Mouse (Mus musculus): Measurements from ENCODE around the gene Pdap1.
"Not testable (repeated sequence)": the region's sequence is repeated elsewhere in the genome, so short reads cannot be mapped to it uniquely, and the experiment has no call there.

Pdap1 gene

DNA sequence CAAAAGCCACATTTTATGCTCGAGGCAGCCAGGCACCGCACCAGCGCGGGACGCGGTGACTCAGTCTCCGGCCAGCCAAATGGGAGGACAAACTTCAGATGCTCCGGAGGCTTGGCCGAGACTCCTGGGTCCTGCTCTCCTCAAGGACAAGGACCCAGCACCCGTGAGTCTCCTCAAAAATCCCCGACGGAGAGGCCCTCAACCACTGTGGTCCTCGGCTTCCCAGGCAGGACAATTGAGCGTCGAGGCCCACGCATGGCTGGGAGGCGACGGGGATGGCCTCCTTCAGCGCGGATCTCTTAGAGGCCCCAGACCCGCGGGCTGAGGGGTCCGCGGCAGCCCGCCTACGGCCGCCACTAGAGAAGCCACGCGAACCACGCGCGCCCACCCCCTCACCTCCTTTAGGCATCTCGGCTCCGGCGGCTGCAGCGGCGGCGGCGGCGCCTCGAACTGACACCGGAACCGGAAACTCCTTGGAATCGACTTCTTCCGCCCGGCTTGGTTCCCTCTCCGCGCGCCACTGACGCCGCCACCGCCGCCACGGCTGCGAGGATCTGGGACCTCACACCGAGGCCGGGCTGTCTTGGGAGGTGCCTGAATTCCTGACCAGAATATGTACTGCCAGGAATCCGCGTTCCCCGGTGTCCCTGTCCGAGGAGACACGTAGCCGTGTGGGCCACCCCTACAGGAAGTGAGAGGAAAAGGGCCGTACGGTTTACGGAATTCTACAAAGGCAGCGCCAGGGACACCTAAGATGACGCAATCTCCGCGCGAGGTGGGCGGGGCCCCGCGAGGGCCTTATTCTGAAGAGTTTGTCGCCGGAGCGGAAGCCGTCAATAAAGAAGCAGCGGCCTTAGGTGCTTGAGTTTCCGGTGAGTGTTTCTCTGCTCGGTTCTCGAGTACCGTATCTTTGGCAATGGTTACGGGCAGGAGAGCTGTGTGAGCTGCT lies at the start of gene Pdap1, which contains the start of gene Bud31:
Gene Pdap1 (minus strand): TSS at position 668 of the 949 bp plus-strand sequence.
Gene Bud31 (plus strand): TSS at position 792 of the 949 bp plus-strand sequence.
- DNase-seq (ENCODE audit: low read depth, low spot score): peak; percentile 93

DNA sequence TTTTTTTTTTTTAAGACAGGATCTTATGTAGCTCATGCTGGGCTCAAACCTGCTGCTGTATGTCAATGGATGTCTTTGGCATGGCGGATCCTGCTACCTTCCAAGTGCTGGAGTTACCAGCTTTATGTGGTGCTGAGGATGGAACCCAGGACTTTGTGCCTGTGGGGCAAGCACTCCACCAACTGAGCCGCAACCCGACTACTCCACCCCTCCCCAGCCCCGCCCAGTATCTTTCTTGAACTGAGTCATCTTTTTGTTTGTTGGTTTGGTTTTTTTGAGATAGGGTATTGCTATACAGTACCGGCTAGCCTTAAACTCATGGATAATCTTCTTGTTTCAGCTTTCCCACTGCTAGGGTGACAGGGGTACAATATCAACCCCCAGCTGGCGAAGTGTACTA lies 49.4 kb upstream of the Pdap1 start:
- DNase-seq (ENCODE audit: low read depth, low spot score): no peak

DNA sequence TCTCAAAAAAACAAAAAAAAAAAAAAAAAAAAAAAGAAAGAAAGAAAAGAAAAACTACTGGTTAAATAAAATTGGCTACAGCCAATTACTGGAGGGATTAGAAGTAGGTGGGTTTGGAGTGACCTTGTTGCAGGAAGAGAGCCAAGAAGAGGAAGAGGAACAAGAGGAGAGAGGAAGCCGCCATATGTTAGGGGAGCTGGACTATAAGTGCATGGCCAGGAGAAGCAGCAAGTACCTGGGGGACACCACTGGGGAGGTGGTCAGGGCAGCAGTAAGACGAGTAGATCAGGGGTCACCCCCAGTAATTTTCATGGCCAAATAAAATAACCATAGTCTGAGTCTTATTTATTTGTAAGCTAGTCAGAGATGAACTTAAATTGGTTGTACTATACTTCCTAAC lies 45.2 kb upstream of the Pdap1 start:
- DNase-seq (ENCODE audit: low read depth, low spot score): no peak

DNA sequence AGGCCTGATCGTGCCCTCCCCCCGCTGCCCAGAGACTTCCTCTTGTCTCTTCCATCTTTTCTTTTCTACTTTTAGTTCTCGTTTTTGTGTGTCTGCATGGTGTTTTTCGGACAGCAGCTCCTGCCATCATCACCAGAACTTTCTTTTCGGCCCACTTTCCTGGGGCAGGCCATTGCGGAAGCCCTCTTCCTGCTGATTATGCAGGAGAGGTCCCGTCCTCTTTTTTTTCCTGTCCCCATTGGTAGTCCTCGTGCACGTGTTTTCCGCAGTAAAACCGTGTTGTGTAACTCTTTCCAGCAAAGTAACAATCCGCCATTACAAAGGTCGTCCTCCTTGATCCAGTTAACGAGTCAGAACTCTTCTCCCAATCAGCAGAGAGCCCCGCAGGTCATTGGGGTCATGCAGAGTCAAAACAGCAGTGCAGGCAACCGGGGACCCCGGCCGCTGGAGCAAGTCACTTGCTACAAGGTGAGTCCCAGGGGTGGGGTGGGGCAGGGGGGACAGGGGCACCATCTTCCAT lies 38.5 kb upstream of the Pdap1 start:
- no peak for DNase-seq (ENCODE audit: low read depth, low spot score)

DNA sequence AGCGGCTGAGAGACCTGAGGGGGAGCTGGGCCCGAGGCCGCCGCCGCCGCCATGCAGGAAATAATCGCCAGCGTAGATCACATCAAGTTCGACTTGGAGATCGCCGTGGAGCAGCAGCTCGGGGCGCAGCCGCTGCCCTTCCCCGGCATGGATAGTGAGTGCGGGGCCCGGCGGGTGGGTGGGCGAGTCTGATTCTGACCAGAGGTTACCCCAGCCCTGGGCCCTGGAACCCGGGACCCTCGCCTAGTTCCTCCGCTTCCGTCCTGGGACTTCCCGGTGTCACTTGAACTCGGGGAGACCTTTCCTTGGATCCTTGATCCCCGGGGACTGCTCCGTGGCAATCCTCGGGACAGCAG lies 27.2 kb upstream of the Pdap1 start:
- DNase-seq (ENCODE audit: low read depth, low spot score): no peak

DNA sequence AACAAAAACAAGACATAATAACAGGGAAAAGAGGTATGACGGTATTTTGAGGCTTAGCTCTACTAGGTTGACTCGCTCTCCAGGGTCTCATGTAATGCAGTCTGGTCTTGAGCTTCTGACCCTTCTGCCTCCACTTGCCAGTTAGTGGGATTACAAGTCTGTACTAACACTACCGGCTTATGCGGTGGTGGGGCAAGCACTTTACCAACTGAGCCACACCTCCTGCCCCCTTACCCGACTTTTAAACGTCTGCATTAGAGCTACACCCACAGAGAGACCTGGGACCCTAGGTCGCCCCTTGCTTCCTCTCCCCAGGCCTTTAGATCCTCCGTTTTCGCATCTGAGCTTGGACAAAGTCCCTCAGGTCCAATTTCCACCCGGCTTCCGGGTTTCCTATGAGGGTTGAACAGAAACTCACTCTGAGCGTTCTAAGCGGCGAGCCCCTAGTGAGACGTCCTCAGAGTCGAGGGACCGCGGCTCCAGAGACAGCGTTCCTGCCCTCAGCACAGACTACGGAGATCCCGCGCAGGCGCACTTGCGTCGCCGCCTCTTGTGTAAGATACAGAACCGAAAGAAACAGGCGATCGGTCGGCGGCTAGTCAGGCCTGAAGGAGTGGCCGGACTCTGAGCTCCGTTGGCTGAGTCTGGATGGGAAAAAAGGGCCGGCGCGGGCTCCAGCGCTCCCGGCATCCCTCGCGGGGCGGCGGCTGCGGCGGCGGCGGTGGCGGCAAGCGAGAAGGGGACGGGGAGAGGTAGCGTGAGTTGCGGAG lies 26.7 kb upstream of the Pdap1 start, which contains the start of the genes Ptcd1 and Cpsf4:
Gene Ptcd1 (minus strand): TSS at position 573 of the 770 bp plus-strand sequence.
Gene Cpsf4 (plus strand): TSS at position 678 of the 770 bp plus-strand sequence.
- peak; percentile 99 for DNase-seq (ENCODE audit: low read depth, low spot score)

DNA sequence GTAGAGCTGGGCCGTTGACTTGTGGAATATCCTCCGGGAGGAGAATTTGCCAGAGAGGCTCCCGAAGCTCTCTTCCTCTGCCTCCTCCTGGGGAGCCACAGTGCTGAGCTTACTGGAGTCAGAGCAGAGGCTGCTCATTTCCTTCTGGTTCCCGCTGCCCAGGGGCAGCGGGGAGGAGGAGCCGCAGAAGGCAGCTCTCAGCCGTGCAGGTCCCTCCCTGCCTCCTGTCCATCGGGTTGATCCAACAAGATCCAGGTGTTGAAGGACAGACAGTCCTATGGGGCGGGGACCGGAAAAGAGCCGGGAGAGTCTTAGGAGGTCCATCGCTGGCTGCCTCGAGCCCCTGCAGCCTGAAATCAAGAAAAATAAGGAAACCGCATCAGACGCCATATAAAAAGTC lies 25.1 kb upstream of the Pdap1 start:
- no peak for DNase-seq (ENCODE audit: low read depth, low spot score)

- DNase-seq (ENCODE audit: low read depth, low spot score): peak; percentile 76
Observed at GRCm38 (mm10) chr5:145164710-145165109, 24.7 kb upstream of the Pdap1 start.

DNA sequence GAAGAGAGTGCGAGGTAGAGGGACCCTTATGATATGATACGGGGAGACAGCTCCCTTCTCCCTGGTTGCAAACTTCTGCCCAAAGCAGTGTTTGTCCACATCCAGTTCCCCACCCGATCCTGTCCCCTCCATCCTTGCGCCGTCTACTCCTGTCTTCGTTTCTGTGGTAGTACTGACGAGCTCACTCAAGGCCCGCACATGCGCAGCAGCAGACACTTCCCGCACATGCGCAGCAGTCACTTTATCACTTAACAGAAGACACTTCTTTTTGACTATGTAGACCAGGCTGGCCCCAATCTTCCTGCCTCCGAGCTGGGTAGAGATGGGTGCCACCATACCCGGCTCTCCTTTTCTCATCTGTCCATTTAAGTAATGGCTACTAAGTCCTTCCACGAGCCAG lies 21.3 kb upstream of the Pdap1 start:
- peak; percentile 80 for DNase-seq (ENCODE audit: low read depth, low spot score)

- no peak for DNase-seq (ENCODE audit: low read depth, low spot score)
Observed at GRCm38 (mm10) chr5:145152690-145153089, 12.7 kb upstream of the Pdap1 start.

DNA sequence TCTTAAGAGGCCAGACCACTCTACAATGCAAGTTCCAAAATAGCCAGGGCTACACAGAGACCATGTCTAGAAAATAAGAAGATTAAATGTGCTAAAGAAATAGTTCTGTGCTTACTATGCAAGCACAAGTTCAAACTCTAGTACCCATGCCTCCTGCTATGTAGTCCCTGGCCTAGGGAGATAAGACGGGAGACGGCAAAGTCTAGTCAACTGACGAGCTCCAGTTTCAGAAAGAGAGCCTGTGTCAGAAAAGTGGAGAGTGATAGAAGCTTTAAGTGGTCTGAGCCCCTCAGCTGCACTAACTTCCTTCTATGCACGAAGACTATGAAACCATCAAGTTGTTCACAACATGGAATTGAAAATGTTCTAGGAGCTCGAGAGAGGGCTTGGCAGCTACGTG lies 9.3 kb upstream of the Pdap1 start:
- DNase-seq (ENCODE audit: low read depth, low spot score): no peak

DNA sequence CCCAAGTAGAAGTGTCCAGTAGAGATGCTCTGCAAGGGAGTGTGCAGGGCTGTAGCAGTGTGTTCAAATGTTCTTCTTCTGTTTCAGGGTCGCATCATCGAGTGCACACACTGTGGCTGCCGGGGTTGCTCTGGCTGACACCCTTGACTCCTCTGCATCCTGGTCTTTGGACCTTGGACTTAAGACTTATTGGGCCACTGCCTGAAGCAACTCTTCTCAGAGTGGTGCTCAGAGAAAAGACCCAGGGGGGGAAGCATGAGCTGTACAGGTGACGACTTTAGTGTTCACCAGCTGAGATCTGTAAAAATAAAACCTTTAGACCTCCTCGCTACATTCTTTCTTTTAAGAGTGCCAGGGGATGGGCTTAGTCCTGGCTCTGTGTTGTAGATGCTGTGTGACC lies 7.7 kb upstream of the Pdap1 start:
- no peak for DNase-seq (ENCODE audit: low read depth, low spot score)

- DNase-seq (ENCODE audit: low read depth, low spot score): no peak
Observed at GRCm38 (mm10) chr5:145140611-145141010, 573 bp upstream of the Pdap1 start.

- DNase-seq (ENCODE audit: low read depth, low spot score): no peak
Observed at GRCm38 (mm10) chr5:145138836-145139235, 1.2 kb downstream of the Pdap1 start.

DNA sequence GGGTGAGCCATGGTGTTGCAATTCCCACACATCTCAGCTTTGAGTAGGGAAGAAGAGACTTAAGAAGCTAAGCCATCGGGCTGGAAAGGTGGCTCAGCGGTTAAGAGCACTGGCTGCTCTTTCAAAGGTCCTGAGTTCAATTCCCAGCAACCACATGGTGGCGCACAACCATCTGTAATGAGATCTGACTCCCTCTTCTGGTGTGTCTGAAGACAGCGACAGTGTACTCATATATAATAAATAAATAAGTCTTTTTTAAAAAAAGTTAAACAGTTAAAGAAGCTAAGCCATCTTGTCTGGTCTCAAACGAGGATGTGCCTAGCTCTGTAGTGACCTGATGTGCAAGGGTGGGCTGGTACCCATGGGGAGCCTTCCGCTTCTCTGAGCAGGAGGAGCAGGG lies 6.8 kb downstream of the Pdap1 start:
- DNase-seq (ENCODE audit: low read depth, low spot score): not testable (repeated sequence)

DNA sequence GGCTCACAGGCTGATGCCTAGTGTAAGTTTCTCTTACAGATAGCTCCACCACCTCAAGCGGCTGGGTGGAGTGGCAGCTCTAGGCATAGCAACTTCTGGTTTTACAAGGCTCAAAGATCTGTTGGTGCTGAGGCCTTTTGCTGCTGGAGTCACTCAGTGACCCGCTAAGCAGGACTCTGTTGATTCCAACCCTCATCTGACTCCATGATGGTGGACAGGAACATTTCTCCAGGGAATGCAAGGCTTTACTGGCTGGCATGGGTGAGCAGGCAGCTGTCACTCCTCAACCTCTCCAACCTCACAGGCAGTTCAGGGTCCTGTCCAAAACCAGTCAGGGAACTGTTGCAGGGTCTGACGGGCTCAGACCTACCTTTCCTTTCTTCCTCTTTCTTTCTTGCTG lies 9.0 kb downstream of the Pdap1 start:
- no peak for DNase-seq (ENCODE audit: low read depth, low spot score)

GRCm38 (mm10) chr5:145130191-145130590 lies 9.8 kb downstream of the Pdap1 start:
- DNase-seq (ENCODE audit: low read depth, low spot score): no peak

DNA sequence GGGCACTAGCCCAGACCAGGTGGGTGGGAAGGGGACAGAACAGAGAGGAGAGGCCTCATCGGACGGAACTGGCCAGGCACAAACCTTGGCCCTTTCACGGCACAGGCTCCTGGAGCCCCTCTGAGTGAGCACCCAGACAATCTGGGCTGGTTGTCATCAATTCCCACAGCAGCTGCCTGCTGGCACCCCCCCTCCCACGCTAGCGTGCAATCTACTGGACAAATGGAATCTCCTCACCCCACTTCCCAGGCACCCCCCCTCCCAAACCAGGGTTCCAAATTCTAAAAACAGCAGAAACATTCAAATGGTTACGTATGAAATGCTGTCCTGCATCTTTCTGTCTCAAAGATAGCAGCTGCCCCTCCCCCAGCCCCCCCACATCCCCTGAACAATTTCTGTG lies 10.3 kb downstream of the Pdap1 start:
- not testable (repeated sequence) for DNase-seq (ENCODE audit: low read depth, low spot score)

DNA sequence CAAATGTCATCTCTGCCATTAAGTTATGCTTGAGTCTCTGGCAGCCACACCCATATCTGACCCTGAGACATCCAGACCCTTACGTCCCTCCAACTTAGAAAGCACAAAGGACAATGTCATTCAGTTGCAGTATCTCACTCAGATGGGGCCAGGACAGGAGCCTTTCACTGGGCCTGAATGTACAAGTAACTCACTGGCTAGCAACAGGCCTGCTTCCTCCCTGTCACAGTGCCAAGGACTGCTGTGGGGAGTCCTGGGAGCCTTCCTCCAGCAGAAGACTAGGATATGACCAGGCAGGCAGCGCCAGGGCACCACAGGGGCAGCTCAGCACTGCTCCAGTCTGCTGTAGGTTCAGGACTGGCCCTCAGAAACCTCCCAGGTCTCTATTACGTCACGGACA lies 10.9 kb downstream of the Pdap1 start:
- no peak for DNase-seq (ENCODE audit: low read depth, low spot score)

GRCm38 (mm10) chr5:145126580-145126979 lies 13.5 kb downstream of the Pdap1 start:
- no peak for DNase-seq (ENCODE audit: low read depth, low spot score)

GRCm38 (mm10) chr5:145123396-145123795 lies 16.6 kb downstream of the Pdap1 start:
- DNase-seq (ENCODE audit: low read depth, low spot score): no peak

- DNase-seq (ENCODE audit: low read depth, low spot score): no peak
Observed at GRCm38 (mm10) chr5:145120921-145121320, 19.1 kb downstream of the Pdap1 start.

All from R1 (cell line).